Mouse (Mus musculus) C2C12 (cell line): ENCODE data around the gene Gnai1. TPM values are rescaled to one million over a fixed set of nuclear protein-coding genes. Genes with fewer than 3 reads are reported as not detected.

Source experiments
- H3K27me3 ChIP-seq: one replicate; pipeline ENCODE4 v1.6.1; 2011; ENCODE audit not compliant: control insufficient read depth, insufficient read depth, insufficient read length
- H3K36me3 ChIP-seq: one replicate; pipeline ENCODE4 v1.6.1; 2011; ENCODE audit not compliant: control insufficient read depth, insufficient read depth
- H3K4me3 ChIP-seq: one replicate; pipeline ENCODE4 v1.5.1; 2011; ENCODE audit warnings: mild to moderate bottlenecking, control low read depth; ENCODE audit not compliant: poor library complexity, insufficient read depth, severe bottlenecking
- H3K79me2 ChIP-seq: one replicate; pipeline ENCODE4 v1.6.1; 2011; ENCODE audit not compliant: control insufficient read depth, insufficient read depth
- H3K79me3 ChIP-seq: one replicate; pipeline ENCODE4 v1.6.1; 2011; ENCODE audit warnings: low read depth, control low read depth
- H3ac ChIP-seq: one replicate; pipeline ENCODE3; 2011; ENCODE audit warnings: low read depth; ENCODE audit not compliant: control insufficient read depth, insufficient read length
- CEBPB ChIP-seq: IDR thresholded peaks from one replicate; pipeline ENCODE4 v1.6.1; 2011; ENCODE audit warnings: low read depth, mild to moderate bottlenecking, control low read depth, moderate library complexity
- CTCF ChIP-seq: IDR thresholded peaks from one replicate; pipeline ENCODE4 v1.5.1; 2011; ENCODE audit not compliant: control insufficient read depth, insufficient read depth, insufficient read length
- FOSL1 ChIP-seq: IDR thresholded peaks from one replicate; pipeline ENCODE4 v1.8.0; 2011; ENCODE audit warnings: mild to moderate bottlenecking, low read length; ENCODE audit not compliant: poor library complexity, insufficient read depth, severe bottlenecking
- MAX ChIP-seq: IDR thresholded peaks from one replicate; pipeline ENCODE4 v1.6.1; 2011; ENCODE audit warnings: mild to moderate bottlenecking, control low read depth
- MYOD1 ChIP-seq: IDR thresholded peaks from one replicate; pipeline ENCODE4 v1.6.1; 2011; ENCODE audit warnings: low read depth; ENCODE audit not compliant: control insufficient read depth, insufficient read length
- MYOG ChIP-seq: IDR thresholded peaks from one replicate; pipeline ENCODE4 v1.6.1; 2011; ENCODE audit not compliant: control insufficient read depth, insufficient read length; ENCODE audit errors: extremely low read depth
- USF1 ChIP-seq: IDR thresholded peaks from one replicate; pipeline ENCODE4 v1.6.1; 2011; ENCODE audit warnings: low read depth, mild to moderate bottlenecking, control low read depth, moderate library complexity
- long read RNA-seq, 2 experiments: library from polyadenylated mRNA; unstranded; transcript quantifications; one replicate each; pipeline ENCODE4 v2.0.0; 2019 to 2020
- polyA plus RNA-seq: library from polyadenylated mRNA; unstranded; fragments of >200 nt; fragmentation: generic; extraction: Trizol; gene quantifications from one replicate; pipeline ENCODE4 v1.2.1, GENCODE M21; 2012; ENCODE audit warnings: missing spikeins

Gene Gnai1
- 17.2 TPM for polyA plus RNA-seq
- long read RNA-seq, experiment 1, partial matches to known transcripts = 0 of 4 reads
- long read RNA-seq, experiment 1, other reads (novel, unspliced or antisense) = 0 of 4 reads
- long read RNA-seq, experiment 2, transcript Gnai1-201 (8 exons, 3,135 nt) = major isoform, 55 of 61 reads
- long read RNA-seq, experiment 2, partial matches to known transcripts = 4 of 61 reads
- long read RNA-seq, experiment 2, other reads (novel, unspliced or antisense) = 2 of 61 reads

DNA sequence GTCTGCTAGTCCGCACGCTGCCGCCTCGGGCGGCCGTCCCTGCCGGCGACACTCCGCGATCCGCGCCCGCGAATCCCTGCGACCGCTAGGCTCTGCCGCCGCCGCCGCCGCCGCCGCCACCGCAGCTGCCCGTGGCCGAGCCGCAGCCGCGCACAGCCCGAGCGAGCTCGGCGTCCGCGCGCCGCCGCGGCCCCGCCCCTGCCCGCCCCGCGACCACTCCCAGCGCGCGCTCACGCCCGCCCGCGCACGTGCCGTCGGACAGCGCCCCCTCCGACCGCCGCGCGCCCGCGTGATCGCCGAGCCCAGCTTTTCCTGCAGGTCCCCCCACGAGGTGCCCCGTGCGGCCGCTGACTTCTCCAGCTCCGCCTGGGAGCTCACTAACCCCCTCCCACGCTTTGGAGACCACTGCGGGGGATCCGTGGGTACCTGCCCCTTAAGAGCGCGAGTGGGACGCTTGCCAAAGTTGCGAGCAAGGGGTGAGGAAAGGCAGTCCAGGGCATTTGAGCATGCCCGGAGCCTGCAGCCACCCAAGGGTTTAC is at the start of gene Gnai1:
Gene Gnai1 (minus strand): TSS at position 75 of the 539 bp plus-strand sequence.
- Histone ChIP-seq H3K27me3 (no peaks in the 10 kb centered on the region), H3K79me3 (no peaks in the 10 kb centered on the region), H3K4me3 (peak within 1 kb of the TSS; percentile 28), H3K79me2 (no peaks in the 10 kb centered on the region), H3K36me3 (no peaks in the 10 kb centered on the region), H3ac (peak within 1 kb of the TSS; percentile 67)
- TF ChIP-seq CTCF (peak; percentile 80), USF1 (no peak)

DNA sequence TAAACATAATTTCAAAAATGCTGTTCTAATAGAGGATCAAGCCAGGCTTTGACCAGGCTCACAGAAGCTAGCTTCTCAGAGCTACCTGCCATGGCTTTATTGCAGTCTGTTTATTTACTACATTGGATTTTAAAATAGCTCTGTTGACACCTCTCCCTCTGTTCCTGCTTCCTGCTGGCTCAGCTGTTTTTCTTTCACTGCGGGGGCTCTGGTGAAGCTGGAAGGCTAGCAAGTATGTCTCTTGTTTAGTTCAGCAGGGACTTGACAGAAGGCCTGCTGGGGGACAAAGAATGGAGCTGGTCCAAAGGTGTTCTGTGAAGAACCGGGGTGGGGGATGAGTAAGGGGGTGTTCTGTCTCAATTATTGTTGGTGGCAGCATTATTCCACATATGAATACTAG is 7.7 kb upstream of the Gnai1 start:
- no peaks in the 10 kb centered on the region for H3K27me3 ChIP-seq
- H3ac ChIP-seq = no peak overlapping the region
- no peaks in the 10 kb centered on the region for H3K79me2 ChIP-seq
- H3K36me3 ChIP-seq = no peaks in the 10 kb centered on the region
- no peak overlapping the region for H3K4me3 ChIP-seq
- TF ChIP-seq CEBPB (no peak), CTCF (no peak), USF1 (no peak), MYOD1 (no peak), FOSL1 (no peak), MAX (no peak)
- H3K79me3 ChIP-seq = no peaks in the 10 kb centered on the region

DNA sequence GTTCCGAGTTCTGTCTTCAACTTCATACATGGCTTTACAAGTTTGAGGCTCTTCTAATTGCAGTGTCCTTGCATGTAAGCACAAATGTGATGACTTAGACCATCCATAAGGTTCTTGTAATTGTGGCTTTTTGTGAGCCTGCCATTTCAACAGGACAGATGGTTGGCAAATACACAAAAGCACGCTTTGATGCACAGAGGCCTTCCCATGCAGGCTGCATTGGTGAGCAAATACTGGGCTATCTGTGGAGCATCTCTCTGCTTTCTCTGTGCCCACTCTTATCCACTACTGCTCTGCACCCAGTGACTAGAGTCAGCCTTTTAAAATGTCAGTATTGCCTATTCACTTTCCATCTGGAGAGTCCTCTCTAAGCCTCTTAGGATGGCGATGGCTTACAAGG is 5.3 kb upstream of the Gnai1 start:
- Histone ChIP-seq H3K36me3 (no peaks in the 10 kb centered on the region), H3K27me3 (no peaks in the 10 kb centered on the region), H3K79me2 (no peaks in the 10 kb centered on the region), H3ac (no peak overlapping the region), H3K4me3 (no peak overlapping the region), H3K79me3 (no peaks in the 10 kb centered on the region)
- TF ChIP-seq MYOG (no peak), MAX (no peak), CEBPB (no peak), USF1 (no peak), FOSL1 (no peak), CTCF (no peak), MYOD1 (no peak)

DNA sequence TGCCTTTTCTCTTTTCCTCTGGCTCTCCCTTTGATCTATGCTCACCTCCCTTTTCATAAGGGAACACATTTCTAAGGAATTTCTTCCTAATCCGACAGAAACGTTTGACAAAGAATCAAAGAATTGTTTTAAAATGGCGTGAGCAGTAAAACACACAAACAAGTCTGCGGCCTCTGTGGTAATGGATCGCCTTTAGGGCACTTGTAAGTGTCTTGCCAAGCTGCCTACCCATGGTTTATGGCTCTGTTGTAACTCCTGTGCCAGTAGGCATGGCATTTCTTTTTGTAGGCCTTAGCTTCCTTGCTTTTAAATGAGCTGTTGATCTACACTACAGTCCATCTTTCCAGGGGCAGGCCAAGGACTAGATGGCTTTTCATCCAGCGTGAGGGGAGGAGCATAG is 801 bp upstream of the Gnai1 start:
- TF ChIP-seq MYOD1 (no peak), USF1 (no peak), CEBPB (no peak), CTCF (no peak), MAX (no peak)
- Histone ChIP-seq H3K79me2 (no peaks in the 10 kb centered on the region), H3K36me3 (no peaks in the 10 kb centered on the region), H3K79me3 (no peaks in the 10 kb centered on the region), H3K27me3 (no peaks in the 10 kb centered on the region), H3K4me3 (no peak overlapping the region), H3ac (no peak overlapping the region)

DNA sequence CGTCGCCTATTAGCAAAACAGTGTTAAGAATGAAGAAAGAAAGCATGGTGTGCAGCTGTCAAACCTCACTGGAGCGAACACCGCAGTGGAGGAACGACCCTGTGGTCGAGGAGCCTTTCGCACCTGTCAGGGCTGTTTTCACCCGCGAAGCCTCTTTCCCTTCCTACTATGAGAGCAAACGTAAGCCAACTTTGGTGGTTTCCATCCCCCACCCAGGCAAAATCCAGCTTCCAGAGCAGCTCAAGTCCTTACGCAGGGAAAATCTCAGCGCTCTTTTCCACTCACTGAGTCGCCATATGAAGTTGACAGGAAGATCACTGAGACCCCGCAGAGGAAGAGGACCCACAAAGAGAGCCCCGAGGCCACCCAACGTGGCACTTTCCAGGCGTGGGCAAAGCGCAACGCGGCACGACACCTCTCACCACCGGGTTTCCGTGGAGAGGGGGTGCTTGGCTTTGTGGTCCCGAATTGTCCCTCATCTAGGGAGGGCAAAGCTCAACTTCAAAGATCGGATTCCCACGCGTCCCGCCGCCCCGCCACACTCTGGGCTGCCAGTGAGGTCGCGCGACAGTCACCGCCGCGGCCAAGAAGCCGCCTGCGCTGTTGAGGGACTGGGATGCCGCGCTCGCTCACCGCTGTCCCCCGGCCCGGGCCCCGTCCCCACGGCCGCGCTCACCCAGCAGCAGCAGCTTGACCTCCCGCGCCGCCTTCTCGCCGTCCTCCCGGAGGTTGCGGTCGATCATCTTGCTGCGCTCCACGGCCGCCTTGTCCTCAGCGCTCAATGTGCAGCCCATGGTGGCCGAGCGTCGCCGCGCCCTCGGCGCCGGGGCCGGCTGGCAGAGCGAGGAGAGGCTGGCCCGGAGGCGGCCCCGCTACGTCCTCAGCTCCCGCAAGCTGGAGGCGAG is 527 bp downstream of the Gnai1 start:
- Histone ChIP-seq H3K27me3 (no peaks in the 10 kb centered on the region), H3K36me3 (no peaks in the 10 kb centered on the region), H3K4me3 (peak overlapping the region; percentile 28), H3K79me2 (no peaks in the 10 kb centered on the region), H3ac (peak overlapping the region; percentile 67), H3K79me3 (no peaks in the 10 kb centered on the region)
- no peak for TF ChIP-seq MYOG
- TF ChIP-seq MYOD1 = peak; percentile 41
- TF ChIP-seq FOSL1 = no peak
- no peak for TF ChIP-seq MAX

DNA sequence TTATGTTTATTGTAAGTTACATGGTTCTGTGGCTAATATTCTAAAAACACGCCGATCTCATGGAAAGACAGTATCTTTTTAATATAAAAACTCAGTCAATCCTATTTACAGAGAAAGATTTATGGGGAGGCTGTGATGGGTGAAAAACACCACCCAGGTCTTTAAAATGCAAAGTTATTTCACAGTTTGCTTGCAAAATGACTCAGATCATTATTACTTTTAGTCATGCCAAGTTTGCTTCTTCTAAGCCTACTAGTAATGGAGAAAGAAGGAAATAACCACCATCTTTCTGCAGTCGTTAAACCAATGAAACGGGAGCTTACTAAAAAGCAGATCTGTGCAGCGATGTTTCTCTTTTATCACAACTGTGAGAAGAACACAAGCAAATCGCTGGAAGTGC is 1.4 kb downstream of the Gnai1 start:
- no peaks in the 10 kb centered on the region for H3K79me3 ChIP-seq
- H3K27me3 ChIP-seq = no peaks in the 10 kb centered on the region
- H3ac ChIP-seq = no peak overlapping the region
- H3K4me3 ChIP-seq = no peak overlapping the region
- no peak for TF ChIP-seq MAX
- TF ChIP-seq USF1 = no peak
- TF ChIP-seq CTCF = no peak
- no peak for TF ChIP-seq MYOG
- no peak for TF ChIP-seq FOSL1
- no peak for TF ChIP-seq MYOD1
- no peak for TF ChIP-seq CEBPB
- no peaks in the 10 kb centered on the region for H3K36me3 ChIP-seq
- no peaks in the 10 kb centered on the region for H3K79me2 ChIP-seq
